Mouse (Mus musculus) urinary bladder, postnatal 36 days (tissue): Measurements from ENCODE around the gene Tvp23a.

Source experiments
- DNase-seq, 2 experiments: peaks; one replicate each; pipeline ENCODE4 v3.0.0; 2022; ENCODE audit warnings: low spot score in 2 of 2, mixed read lengths in 1 of 2

The Tvp23a gene

GRCm38 (mm10) chr16:10394699-10395540, 52.2 kb downstream of the Tvp23a start, which contains the start of gene Tekt5:
TSS of gene Tekt5 (minus strand) at chr16:10395490.
- DNase-seq, result peak; percentile 48 to 62

GRCm38 (mm10) chr16:10392587-10392986, 54.6 kb downstream of the Tvp23a start:
- DNase-seq, result no peak

GRCm38 (mm10) chr16:10388634-10389365, 58.4 kb downstream of the Tvp23a start:
- no peak for DNase-seq

GRCm38 (mm10) chr16:10385261-10385660, 61.9 kb downstream of the Tvp23a start:
- DNase-seq, result peak; percentile 41 to 58

GRCm38 (mm10) chr16:10384544-10384943, 62.6 kb downstream of the Tvp23a start:
- DNase-seq, result no peak

GRCm38 (mm10) chr16:10384060-10384497, 63.1 kb downstream of the Tvp23a start:
- peak; percentile 53 to 54 for DNase-seq

GRCm38 (mm10) chr16:10379531-10379930, 67.6 kb downstream of the Tvp23a start:
- DNase-seq, result no peak

GRCm38 (mm10) chr16:10377286-10377685, 69.9 kb downstream of the Tvp23a start:
- no peak for DNase-seq

GRCm38 (mm10) chr16:10374254-10375011, 72.7 kb downstream of the Tvp23a start:
- DNase-seq, result peak; percentile 52 to 73

- DNase-seq, result no peak
These were observed 74.8 kb downstream of the Tvp23a start for GRCm38 (mm10) chr16:10372372-10372771.
